Mouse (Mus musculus): ENCODE data around the gene Slc13a3.
A peak's percentile ranks its signal among the peaks of the same experiment; 100 is the strongest.

- TF ChIP-seq POLR2A (IDR thresholded peaks at IDR 0.05; ENCODE audit: borderline replicate concordance, low read depth, low read length) (no peak), CTCF (IDR thresholded peaks at IDR 0.05; ENCODE audit: low read depth, low read length) (peak; percentile 76)
Measured at GRCm38 (mm10) chr2:165407700-165408301, 65.2 kb downstream of the Slc13a3 start.
